Mouse (Mus musculus) stomach, embryonic 15.5 days (tissue): ENCODE results near the gene Gpr87. TPM values are rescaled to one million over a fixed set of nuclear protein-coding genes. Genes with fewer than 3 reads are reported as not detected.
"Not testable (repeated sequence)": the region's sequence is repeated elsewhere in the genome, so short reads cannot be mapped to it uniquely, and the experiment has no call there.

Experiments used
- ATAC-seq: fragments of 200-750 bp; cut with Nextera tagmentation; 2 replicates; pipeline ENCODE4 v1.8.0; 2017; ENCODE audit warnings: low read depth, moderate number of reproducible peaks, moderate TSS enrichment; ENCODE audit not compliant: insufficient read depth, low FRiP score
- H3K27ac ChIP-seq: fragments of 300-500 bp; sonication (generic); 2 replicates; pipeline ENCODE4 v1.5.1; 2015; ENCODE audit warnings: mild to moderate bottlenecking, inconsistent platforms
- H3K27me3 ChIP-seq: fragments of 300-500 bp; sonication (generic); replicated peaks from 2 replicates; pipeline ENCODE4 v1.6.1; 2015; ENCODE audit warnings: inconsistent platforms
- H3K36me3 ChIP-seq: fragments of 300-500 bp; sonication (generic); 2 replicates; pipeline ENCODE4 v1.6.1; 2015; ENCODE audit warnings: inconsistent platforms
- H3K4me1 ChIP-seq: fragments of 300-500 bp; sonication (generic); 2 replicates; pipeline ENCODE4 v1.6.1; 2015; ENCODE audit warnings: inconsistent platforms
- H3K4me2 ChIP-seq: fragments of 300-500 bp; sonication (generic); 2 replicates; pipeline ENCODE4 v1.6.1; 2015; ENCODE audit warnings: mild to moderate bottlenecking, inconsistent platforms
- H3K4me3 ChIP-seq: fragments of 300-500 bp; sonication (generic); replicated peaks from 2 replicates; pipeline ENCODE4 v1.5.1; 2015; ENCODE audit warnings: inconsistent platforms
- H3K9ac ChIP-seq: fragments of 300-500 bp; sonication (generic); 2 replicates; pipeline ENCODE4 v1.6.1; 2015; ENCODE audit warnings: inconsistent platforms
- H3K9me3 ChIP-seq: fragments of 300-500 bp; sonication (generic); 2 replicates; pipeline ENCODE4 v1.6.1; 2016; ENCODE audit warnings: inconsistent platforms
- WGBS: fragments of 180-500 bp; shearing (Covaris S2); methylation state at CpG from one replicate; pipeline ENCODE4 v1.1.7; 2015; 5-methylcytosine and 5-hydroxymethylcytosine counted together
- polyA plus RNA-seq: library from polyadenylated mRNA; unstranded; fragments of >200 nt; fragmentation: Nextera tagmentation; extraction: Ambion mirVana; gene quantifications from 2 replicates; pipeline ENCODE4 v1.2.1, GENCODE M21; 2015

Gene Gpr87
- polyA plus RNA-seq, 1 experiment from 2014 or later: 13.0 TPM

DNA sequence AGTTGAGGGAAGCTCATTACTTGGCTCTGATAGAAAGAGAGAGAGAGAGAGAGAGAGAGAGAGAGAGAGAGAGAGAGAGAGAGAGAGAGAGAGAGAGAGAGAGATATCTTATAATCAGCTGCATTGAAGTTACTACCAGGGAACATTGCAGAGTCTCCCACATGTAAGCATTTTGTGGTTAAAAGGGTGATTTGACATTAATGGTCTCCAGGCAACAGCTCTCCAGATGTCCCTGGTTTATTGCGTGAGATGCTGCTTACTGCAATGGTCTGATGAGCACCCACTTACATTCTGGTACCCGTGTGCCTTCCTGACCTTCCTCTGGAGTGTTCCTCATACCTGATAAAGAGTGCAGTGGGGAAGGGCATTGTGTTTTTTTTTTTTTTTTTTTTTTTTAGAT lies 40.0 kb downstream of the Gpr87 start:
- no peak overlapping the region for H3K4me2 ChIP-seq
- H3K36me3 ChIP-seq: no peaks in the 10 kb centered on the region
- no peak for ATAC-seq
- H3K9me3 ChIP-seq: no peaks in the 10 kb centered on the region
- H3K4me3 ChIP-seq: no peak overlapping the region
- H3K9ac ChIP-seq: no peak overlapping the region
- no peak overlapping the region for H3K27ac ChIP-seq
- WGBS: 73% methylated on average over 2 of the region's 2 CpGs
- no peaks in the 10 kb centered on the region for H3K4me1 ChIP-seq
- H3K27me3 ChIP-seq: no peaks in the 10 kb centered on the region

GRCm38 (mm10) chr3:59153424-59153823 lies 41.5 kb downstream of the Gpr87 start, which contains the start of gene P2ry14:
P2ry14 (minus strand) TSS chr3:59153618.
- no peak for ATAC-seq
- Histone ChIP-seq H3K4me2 (no peak within 1 kb of the TSS), H3K27me3 (no peaks in the 10 kb centered on the region), H3K36me3 (no peaks in the 10 kb centered on the region), H3K9me3 (no peaks in the 10 kb centered on the region), H3K4me1 (no peaks in the 10 kb centered on the region), H3K9ac (no peak within 1 kb of the TSS), H3K4me3 (no peak within 1 kb of the TSS), H3K27ac (no peak within 1 kb of the TSS)
- WGBS: 63% methylated on average over 5 of the region's 5 CpGs

- ATAC-seq: no peak
- no peak overlapping the region for H3K9ac ChIP-seq
- no peaks in the 10 kb centered on the region for H3K9me3 ChIP-seq
- H3K27me3 ChIP-seq: no peaks in the 10 kb centered on the region
- H3K4me2 ChIP-seq: no peak overlapping the region
- H3K36me3 ChIP-seq: no peaks in the 10 kb centered on the region
- WGBS: 92% methylated on average over 2 of the region's 2 CpGs
- no peak overlapping the region for H3K4me3 ChIP-seq
- no peaks in the 10 kb centered on the region for H3K4me1 ChIP-seq
- H3K27ac ChIP-seq: no peak overlapping the region
These were observed 44.3 kb downstream of the Gpr87 start for GRCm38 (mm10) chr3:59150624-59151023.

DNA sequence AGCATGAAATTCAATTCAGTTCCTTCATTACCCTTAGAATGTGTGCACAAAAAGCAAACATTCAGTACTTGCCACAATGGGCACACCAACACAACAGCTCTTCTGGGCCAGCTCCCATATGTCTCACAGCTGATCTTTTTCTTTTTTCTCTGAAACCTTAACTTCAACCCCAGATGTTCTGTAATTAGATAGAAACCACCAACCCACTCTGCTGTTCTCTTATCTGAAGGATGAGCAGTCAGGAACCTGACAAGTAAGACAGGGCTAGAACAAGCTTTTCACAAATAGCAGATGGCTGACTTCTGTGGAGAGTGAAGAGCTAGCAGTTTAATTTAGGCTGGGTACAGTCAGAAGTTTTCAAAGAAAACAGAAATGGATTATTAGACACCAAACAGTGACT lies 45.3 kb downstream of the Gpr87 start:
- H3K9me3 ChIP-seq: no peaks in the 10 kb centered on the region
- no peak overlapping the region for H3K27ac ChIP-seq
- H3K36me3 ChIP-seq: no peaks in the 10 kb centered on the region
- no peaks in the 10 kb centered on the region for H3K4me1 ChIP-seq
- ATAC-seq: no peak
- no peak overlapping the region for H3K4me2 ChIP-seq
- no peaks in the 10 kb centered on the region for H3K27me3 ChIP-seq
- H3K4me3 ChIP-seq: no peak overlapping the region
- no peak overlapping the region for H3K9ac ChIP-seq

GRCm38 (mm10) chr3:59145194-59145593 lies 49.7 kb downstream of the Gpr87 start:
- H3K27me3 ChIP-seq: no peaks in the 10 kb centered on the region
- H3K9ac ChIP-seq: no peak overlapping the region
- H3K27ac ChIP-seq: no peak overlapping the region
- WGBS: 67% methylated on average over 5 of the region's 5 CpGs
- no peak overlapping the region for H3K4me3 ChIP-seq
- no peaks in the 10 kb centered on the region for H3K9me3 ChIP-seq
- H3K36me3 ChIP-seq: no peaks in the 10 kb centered on the region
- no peaks in the 10 kb centered on the region for H3K4me1 ChIP-seq
- ATAC-seq: no peak
- no peak overlapping the region for H3K4me2 ChIP-seq

GRCm38 (mm10) chr3:59141507-59142305 lies 53.2 kb downstream of the Gpr87 start:
- Histone ChIP-seq H3K9ac (no peak overlapping the region), H3K9me3 (no peaks in the 10 kb centered on the region), H3K4me1 (no peaks in the 10 kb centered on the region), H3K27me3 (no peaks in the 10 kb centered on the region), H3K36me3 (no peaks in the 10 kb centered on the region), H3K4me3 (no peak overlapping the region), H3K4me2 (no peak overlapping the region), H3K27ac (no peak overlapping the region)
- no peak for ATAC-seq
- WGBS: 71% methylated on average over 8 of the region's 8 CpGs

GRCm38 (mm10) chr3:59140941-59141340 lies 54.0 kb downstream of the Gpr87 start:
- 86% methylated on average over 4 of the region's 4 CpGs for WGBS
- not testable (repeated sequence) for H3K9me3 ChIP-seq, ATAC-seq, H3K36me3 ChIP-seq, H3K27ac ChIP-seq, H3K27me3 ChIP-seq, H3K4me1 ChIP-seq, H3K4me3 ChIP-seq, H3K4me2 ChIP-seq, H3K9ac ChIP-seq

- no peaks in the 10 kb centered on the region for H3K4me1 ChIP-seq
- H3K9me3 ChIP-seq: no peaks in the 10 kb centered on the region
- WGBS: 61% methylated on average over 2 of the region's 2 CpGs
- H3K27me3 ChIP-seq: no peaks in the 10 kb centered on the region
- H3K36me3 ChIP-seq: no peaks in the 10 kb centered on the region
- peak overlapping the region; percentile 35; the same call in 1 of the 2 replicates for H3K27ac ChIP-seq
- no peak overlapping the region for H3K9ac ChIP-seq
- H3K4me2 ChIP-seq: no peak overlapping the region
- no peak overlapping the region for H3K4me3 ChIP-seq
- ATAC-seq: no peak
These were observed 54.8 kb downstream of the Gpr87 start for GRCm38 (mm10) chr3:59140115-59140514.

- H3K9ac ChIP-seq: no peak overlapping the region
- ATAC-seq: no peak
- H3K4me2 ChIP-seq: no peak overlapping the region
- no peaks in the 10 kb centered on the region for H3K27me3 ChIP-seq
- no peaks in the 10 kb centered on the region for H3K36me3 ChIP-seq
- H3K4me1 ChIP-seq: no peaks in the 10 kb centered on the region
- H3K4me3 ChIP-seq: no peak overlapping the region
- no peaks in the 10 kb centered on the region for H3K9me3 ChIP-seq
- H3K27ac ChIP-seq: no peak overlapping the region
These were observed 55.3 kb downstream of the Gpr87 start for GRCm38 (mm10) chr3:59139651-59140051.

DNA sequence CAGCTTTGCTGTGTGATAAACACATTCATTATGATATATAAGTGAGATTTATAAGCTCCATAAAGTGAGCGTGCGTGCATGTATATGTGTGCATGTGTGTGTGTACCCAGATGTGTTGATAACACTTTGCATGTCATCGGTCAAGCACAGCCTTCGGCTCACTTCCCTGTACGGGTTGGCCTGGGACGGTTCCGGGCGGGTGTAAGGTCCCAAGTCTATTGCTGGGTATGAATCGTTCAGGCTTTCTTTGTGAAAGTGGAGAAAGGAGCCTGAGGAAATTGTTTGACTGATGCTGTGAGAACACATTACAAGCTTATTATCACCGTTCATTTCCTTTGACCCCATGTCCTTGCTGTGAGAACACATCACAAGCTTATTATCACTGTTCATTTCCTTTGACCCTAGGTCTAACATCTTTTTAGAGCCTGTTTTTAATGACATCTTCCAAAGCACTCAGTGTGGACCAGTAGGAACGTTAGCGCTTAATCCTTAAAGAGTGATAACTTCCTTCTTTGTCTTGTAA lies 55.9 kb downstream of the Gpr87 start:
- Histone ChIP-seq H3K9me3 (no peaks in the 10 kb centered on the region), H3K4me2 (no peak overlapping the region), H3K27me3 (no peaks in the 10 kb centered on the region), H3K4me3 (no peak overlapping the region), H3K4me1 (no peaks in the 10 kb centered on the region), H3K27ac (no peak overlapping the region), H3K36me3 (no peaks in the 10 kb centered on the region), H3K9ac (no peak overlapping the region)
- WGBS: 74% methylated on average over 12 of the region's 12 CpGs
- ATAC-seq: no peak

- Histone ChIP-seq H3K4me2 (no peak overlapping the region), H3K4me1 (peaks cover 5% of the 10 kb centered on the region; the same call in 1 of the 2 replicates), H3K27me3 (no peaks in the 10 kb centered on the region), H3K4me3 (no peak overlapping the region), H3K9me3 (no peaks in the 10 kb centered on the region), H3K27ac (no peak overlapping the region), H3K36me3 (no peaks in the 10 kb centered on the region), H3K9ac (no peak overlapping the region)
- 65% methylated on average over 5 of the region's 5 CpGs for WGBS
- no peak for ATAC-seq
These were observed 58.8 kb downstream of the Gpr87 start for GRCm38 (mm10) chr3:59135911-59136653.

- H3K9ac ChIP-seq: no peak overlapping the region
- H3K36me3 ChIP-seq: no peaks in the 10 kb centered on the region
- 75% methylated on average over 5 of the region's 5 CpGs for WGBS
- peaks cover 9% of the 10 kb centered on the region; the same call in 1 of the 2 replicates for H3K4me1 ChIP-seq
- no peak overlapping the region for H3K4me3 ChIP-seq
- no peaks in the 10 kb centered on the region for H3K27me3 ChIP-seq
- H3K4me2 ChIP-seq: no peak overlapping the region
- no peaks in the 10 kb centered on the region for H3K9me3 ChIP-seq
- H3K27ac ChIP-seq: no peak overlapping the region
- no peak for ATAC-seq
These were observed 61.7 kb downstream of the Gpr87 start for GRCm38 (mm10) chr3:59133189-59133588.
